Mouse (Mus musculus): Measurements from ENCODE around the gene Vpreb1.
A peak's percentile ranks its signal among the peaks of the same experiment; 100 is the strongest.
"Not testable (repeated sequence)": the region's sequence is repeated elsewhere in the genome, so short reads cannot be mapped to it uniquely, and the experiment has no call there.

Gene Vpreb1

GRCm38 (mm10) chr16:16870617-16871331, at the start of gene Vpreb1, which contains the start of gene Top3b:
Gene Vpreb1, minus strand, starts transcription at chr16:16870843.
Gene Top3b, plus strand, starts transcription at chr16:16870736.
- peak; percentile 86 for DNase-seq (ENCODE audit: low spot score)

- no peak for DNase-seq (ENCODE audit: low spot score)
These were observed 47.9 kb upstream of the Vpreb1 start for GRCm38 (mm10) chr16:16918441-16919117.

- DNase-seq (ENCODE audit: low spot score): no peak
These were observed 42.8 kb upstream of the Vpreb1 start for GRCm38 (mm10) chr16:16913440-16913839.

- DNase-seq (ENCODE audit: low spot score): peak; percentile 62
These were observed 41.3 kb upstream of the Vpreb1 start for GRCm38 (mm10) chr16:16911641-16912597.

- DNase-seq (ENCODE audit: low spot score): no peak
These were observed 37.2 kb upstream of the Vpreb1 start for GRCm38 (mm10) chr16:16907799-16908198.

GRCm38 (mm10) chr16:16903188-16903587, 32.5 kb upstream of the Vpreb1 start:
- DNase-seq (ENCODE audit: low spot score): no peak

GRCm38 (mm10) chr16:16902329-16902728, 31.7 kb upstream of the Vpreb1 start:
- DNase-seq (ENCODE audit: low spot score): no peak

- DNase-seq (ENCODE audit: low spot score): peak; percentile 9
These were observed 26.5 kb upstream of the Vpreb1 start for GRCm38 (mm10) chr16:16897056-16897584.

GRCm38 (mm10) chr16:16896382-16897055, 25.9 kb upstream of the Vpreb1 start, which contains the start of gene Ppm1f:
Gene Ppm1f, plus strand, starts transcription at chr16:16896469.
- peak; percentile 92 for DNase-seq (ENCODE audit: low spot score)

- no peak for DNase-seq (ENCODE audit: low spot score)
These were observed 25.4 kb upstream of the Vpreb1 start for GRCm38 (mm10) chr16:16896015-16896381.

- DNase-seq (ENCODE audit: low spot score): no peak
These were observed 21.7 kb upstream of the Vpreb1 start for GRCm38 (mm10) chr16:16892366-16892765.

- DNase-seq (ENCODE audit: low spot score): no peak
These were observed 17.7 kb upstream of the Vpreb1 start for GRCm38 (mm10) chr16:16888341-16888740.

GRCm38 (mm10) chr16:16879025-16879424, 8.4 kb upstream of the Vpreb1 start:
- no peak for DNase-seq (ENCODE audit: low spot score)

- DNase-seq (ENCODE audit: low spot score): no peak
These were observed 414 bp downstream of the Vpreb1 start for GRCm38 (mm10) chr16:16870241-16870616.

GRCm38 (mm10) chr16:16865696-16866561, 4.7 kb downstream of the Vpreb1 start:
- DNase-seq (ENCODE audit: low spot score): no peak

GRCm38 (mm10) chr16:16865217-16865616, 5.4 kb downstream of the Vpreb1 start:
- DNase-seq (ENCODE audit: low spot score): no peak

GRCm38 (mm10) chr16:16863978-16864377, 6.7 kb downstream of the Vpreb1 start, which contains the start of gene Igll1:
Gene Igll1, minus strand, starts transcription at chr16:16863985.
- DNase-seq (ENCODE audit: low spot score): no peak

- DNase-seq (ENCODE audit: low spot score): no peak
These were observed 8.4 kb downstream of the Vpreb1 start for GRCm38 (mm10) chr16:16862288-16862687.

- no peak for DNase-seq (ENCODE audit: low spot score)
These were observed 13.7 kb downstream of the Vpreb1 start for GRCm38 (mm10) chr16:16856731-16857476.

GRCm38 (mm10) chr16:16856054-16856453, 14.6 kb downstream of the Vpreb1 start:
- DNase-seq (ENCODE audit: low spot score): not testable (repeated sequence)

Data from c-Kit-positive CD71-positive TER-119-positive erythroid progenitor cells, embryonic 14.5 days (primary cell).